Mouse (Mus musculus) CH12.LX (cell line): ENCODE results near the gene Prr23a2. TPM values are rescaled to one million over a fixed set of nuclear protein-coding genes. Genes with fewer than 3 reads are reported as not detected.

Experiments
- DNase-seq: peaks from one replicate; pipeline ENCODE4 v3.0.0-alpha.2; 2013; ENCODE audit errors: extremely low read depth
- H3K27ac ChIP-seq: 2 replicates; pipeline ENCODE4 v1.5.1; 2012; ENCODE audit warnings: low read depth, mild to moderate bottlenecking, control low read depth, moderate library complexity; ENCODE audit not compliant: insufficient read depth
- H3K27me3 ChIP-seq: replicated peaks from 2 replicates; pipeline ENCODE3; 2012; ENCODE audit warnings: inconsistent platforms
- H3K36me3 ChIP-seq, 2 experiments: replicated peaks in 1 of 2; 2 replicates each; pipeline versions ENCODE3 to v1.6.1; 2012; ENCODE audit warnings: inconsistent platforms in 1 of 2, low read length in 1 of 2, mild to moderate bottlenecking in 1 of 2, mixed read lengths in 1 of 2, moderate library complexity in 1 of 2; ENCODE audit not compliant: control insufficient read depth in 1 of 2, insufficient read depth in 1 of 2
- H3K4me1 ChIP-seq, 2 experiments: 2 replicates each; pipeline ENCODE4 v1.6.1; 2012; ENCODE audit warnings: inconsistent platforms in 1 of 2, moderate library complexity in 1 of 2; ENCODE audit not compliant: insufficient read depth in 2 of 2, control insufficient read depth in 1 of 2
- H3K4me2 ChIP-seq: 2 replicates; pipeline ENCODE4 v1.6.1; 2012; ENCODE audit warnings: low read depth, mild to moderate bottlenecking, control low read depth; ENCODE audit not compliant: poor library complexity, insufficient read depth, severe bottlenecking
- H3K4me3 ChIP-seq, 3 experiments: fragments of 150-350 bp in 1 of 3; sonication (generic) in 1 of 3; replicated peaks in 1 of 3; 2 replicates each; pipeline versions ENCODE3 to v1.5.1; 2011 to 2012; ENCODE audit warnings: low read depth in 2 of 3, low read length in 2 of 3, mild to moderate bottlenecking in 2 of 3, moderate library complexity in 2 of 3, control low read depth in 1 of 3, improper control_type of control experiment in 1 of 3, inconsistent platforms in 1 of 3, mixed read lengths in 1 of 3; ENCODE audit not compliant: poor library complexity in 1 of 3
- H3K79me2 ChIP-seq: replicated peaks from 2 replicates; pipeline ENCODE4 v1.6.1; 2012; ENCODE audit warnings: mild to moderate bottlenecking, moderate library complexity; ENCODE audit not compliant: control insufficient read depth, poor library complexity, insufficient read depth, severe bottlenecking; ENCODE audit errors: extremely low read depth
- H3K9ac ChIP-seq: 2 replicates; pipeline ENCODE4 v1.6.1; 2012; ENCODE audit warnings: low read depth, mild to moderate bottlenecking, control low read depth, moderate library complexity; ENCODE audit not compliant: insufficient read depth
- H3K9me3 ChIP-seq: replicated peaks from 2 replicates; pipeline ENCODE3; 2012; ENCODE audit warnings: low read length, inconsistent platforms, mixed read lengths
- BHLHE40 ChIP-seq: IDR thresholded peaks from 2 replicates; pipeline ENCODE4 v1.6.1; 2011; ENCODE audit warnings: mild to moderate bottlenecking, low read depth, low read length, improper control_type of control experiment
- CHD1 ChIP-seq: IDR thresholded peaks from 2 replicates; pipeline ENCODE4 v1.6.1; 2012; ENCODE audit warnings: low read depth, low read length, improper control_type of control experiment, inconsistent platforms
- CHD2 ChIP-seq: IDR thresholded peaks from 2 replicates; pipeline ENCODE4 v1.6.1; 2011; ENCODE audit warnings: low read length, improper control_type of control experiment
- E2F4 ChIP-seq: IDR thresholded peaks from 2 replicates; pipeline ENCODE4 v1.6.1; 2011; ENCODE audit warnings: low read depth, low read length, improper control_type of control experiment; ENCODE audit not compliant: insufficient replicate concordance
- ETS1 ChIP-seq: conservative IDR thresholded peaks from 2 replicates; pipeline ENCODE4 v1.6.1; 2012; ENCODE audit warnings: low read depth, mild to moderate bottlenecking, inconsistent platforms, low read length, improper control_type of control experiment, moderate library complexity
- JUN ChIP-seq: IDR thresholded peaks from 2 replicates; pipeline ENCODE4 v1.6.1; 2011; ENCODE audit warnings: low read depth, mild to moderate bottlenecking, low read length, improper control_type of control experiment, moderate library complexity; ENCODE audit not compliant: insufficient read depth
- JUND ChIP-seq: conservative IDR thresholded peaks from 2 replicates; pipeline ENCODE4 v1.6.1; 2011; ENCODE audit warnings: low read depth, low read length, improper control_type of control experiment
- KAT2A ChIP-seq: IDR thresholded peaks from 2 replicates; pipeline ENCODE4 v1.6.1; 2012; ENCODE audit warnings: low read length, improper control_type of control experiment, inconsistent platforms; ENCODE audit not compliant: insufficient replicate concordance
- MAFK ChIP-seq: IDR thresholded peaks from 2 replicates; pipeline ENCODE4 v1.6.1; 2011; ENCODE audit warnings: low read length, improper control_type of control experiment; ENCODE audit not compliant: insufficient replicate concordance
- MAX ChIP-seq: IDR thresholded peaks from 2 replicates; pipeline ENCODE4 v1.6.1; 2011; ENCODE audit warnings: low read length, improper control_type of control experiment
- MAZ ChIP-seq: IDR thresholded peaks from 2 replicates; pipeline ENCODE4 v1.6.1; 2012; ENCODE audit warnings: low read depth, mild to moderate bottlenecking, inconsistent platforms, low read length, improper control_type of control experiment, moderate library complexity
- NRF1 ChIP-seq: IDR thresholded peaks from 2 replicates; pipeline ENCODE4 v1.6.1; 2014; ENCODE audit warnings: low read depth, mild to moderate bottlenecking, inconsistent platforms, low read length, improper control_type of control experiment, moderate library complexity
- PAX5 ChIP-seq: IDR thresholded peaks from 2 replicates; pipeline ENCODE4 v1.6.1; 2012; ENCODE audit warnings: low read length, inconsistent platforms, mixed read lengths
- POLR2A ChIP-seq: IDR thresholded peaks from 2 replicates; pipeline ENCODE4 v1.6.1; 2011; ENCODE audit warnings: low read depth, mild to moderate bottlenecking, improper control_type of control experiment, low read length
- POLR2AphosphoS2 ChIP-seq: IDR thresholded peaks from 2 replicates; pipeline ENCODE4 v1.6.1; 2011; ENCODE audit warnings: low read depth, low read length, improper control_type of control experiment
- RAD21 ChIP-seq: IDR thresholded peaks from 2 replicates; pipeline ENCODE4 v1.6.1; 2011; ENCODE audit warnings: low read depth, mild to moderate bottlenecking, low read length, improper control_type of control experiment, moderate library complexity
- SIN3A ChIP-seq: IDR thresholded peaks from 2 replicates; pipeline ENCODE4 v1.6.1; 2012; ENCODE audit warnings: low read length, improper control_type of control experiment, inconsistent platforms
- SMC3 ChIP-seq: IDR thresholded peaks from 2 replicates; pipeline ENCODE4 v1.6.1; 2011; ENCODE audit warnings: low read depth, low read length, improper control_type of control experiment
- TBP ChIP-seq: conservative IDR thresholded peaks from 2 replicates; pipeline ENCODE4 v1.6.1; 2011; ENCODE audit warnings: low read depth, low read length, improper control_type of control experiment
- TCF12 ChIP-seq: IDR thresholded peaks from 2 replicates; pipeline ENCODE4 v1.6.1; 2014; ENCODE audit warnings: low read depth, mild to moderate bottlenecking, inconsistent platforms, low read length, improper control_type of control experiment
- UBTF ChIP-seq: IDR thresholded peaks from 2 replicates; pipeline ENCODE4 v1.6.1; 2012; ENCODE audit warnings: low read depth, mild to moderate bottlenecking, inconsistent platforms, low read length, improper control_type of control experiment, moderate library complexity
- USF1 ChIP-seq: IDR thresholded peaks from 2 replicates; pipeline ENCODE4 v1.6.1; 2014; ENCODE audit warnings: low read depth, mild to moderate bottlenecking, inconsistent platforms, low read length, improper control_type of control experiment
- USF2 ChIP-seq: conservative IDR thresholded peaks from 2 replicates; pipeline ENCODE4 v1.6.1; 2011; ENCODE audit warnings: low read depth, low read length, improper control_type of control experiment
- ZC3H11A ChIP-seq: IDR thresholded peaks from 2 replicates; pipeline ENCODE4 v1.6.1; 2012; ENCODE audit warnings: low read depth, mild to moderate bottlenecking, inconsistent platforms, low read length, improper control_type of control experiment
- ZMIZ1 ChIP-seq: IDR thresholded peaks from 2 replicates; pipeline ENCODE4 v1.6.1; 2012; ENCODE audit warnings: low read depth, mild to moderate bottlenecking, inconsistent platforms, low read length, improper control_type of control experiment
- dilution Hi-C: fragments of 300-500 bp; cut with MboI; formaldehyde crosslinking; loops from 2 replicates; pipeline ENCODE4 v1.14.3; 2020; ENCODE audit warnings: low sequenced_read_pairs; ENCODE audit not compliant: extremely low pct_unique_long_range_greater_than_20kb, extremely low pct_ligation_motif_present
- in situ Hi-C: fragments of 300-500 bp; cut with MboI; formaldehyde crosslinking; loops from 3 replicates; pipeline ENCODE4 v1.14.3; 2019; ENCODE audit warnings: low sequenced_read_pairs, low pct_ligation_motif_present, low pct_unique_long_range_greater_than_20kb, mixed read lengths
- polyA plus RNA-seq: library from polyadenylated mRNA; unstranded; fragments of >175 nt; gene quantifications from 2 replicates; pipeline ENCODE4 v1.2.1, GENCODE M21; 2012; ENCODE audit warnings: low read depth; ENCODE audit not compliant: insufficient read length
- total RNA-seq, 2 experiments: library from RNA; depleted of rRNA; stranded (reverse); fragments of 300-350 nt in 1 of 2; fragments of >200 nt in 1 of 2; gene quantifications; 2 replicates each; pipeline ENCODE4 v1.2.3; 2012 to 2014

The Prr23a2 gene
- total and polyA plus RNA-seq, 3 experiments, result not detected

- in situ Hi-C loops, result no loop called here
- Histone ChIP-seq H3K27me3 (peaks cover 26% of the 10 kb centered on the region), H3K4me1 (no peaks in the 10 kb centered on the region), H3K9ac (no peak overlapping the region), H3K79me2 (no peaks in the 10 kb centered on the region), H3K4me2 (no peak overlapping the region), H3K9me3 (no peaks in the 10 kb centered on the region), H3K4me3 (no peak overlapping the region), H3K27ac (no peak overlapping the region), H3K36me3 (no peaks in the 10 kb centered on the region)
- no peak for TF ChIP-seq USF1
- TF ChIP-seq E2F4, result no peak
- TF ChIP-seq SIN3A, result no peak
- no peak for TF ChIP-seq MAZ
- no peak for TF ChIP-seq JUND
- TF ChIP-seq JUN, result no peak
- no peak for TF ChIP-seq TCF12
- no peak for TF ChIP-seq ZC3H11A
- TF ChIP-seq CHD2, result no peak
- dilution Hi-C loops, result no loop called here
- no peak for DNase-seq
Measured at GRCm38 (mm10) chr9:98823805-98824204, 32.5 kb upstream of the Prr23a2 start.

- Histone ChIP-seq H3K4me1 (no peaks in the 10 kb centered on the region), H3K36me3 (no peaks in the 10 kb centered on the region), H3K4me2 (no peak overlapping the region), H3K9ac (no peak overlapping the region), H3K27me3 (peaks cover 12% of the 10 kb centered on the region), H3K79me2 (no peaks in the 10 kb centered on the region), H3K4me3 (no peak overlapping the region), H3K27ac (no peak overlapping the region), H3K9me3 (no peaks in the 10 kb centered on the region)
- dilution Hi-C loops (no loop called here), in situ Hi-C loops (no loop called here)
- DNase-seq, result no peak
- TF ChIP-seq MAFK (no peak), POLR2A (no peak), JUND (no peak)
Measured at GRCm38 (mm10) chr9:98829508-98829907, 26.8 kb upstream of the Prr23a2 start.

GRCm38 (mm10) chr9:98837537-98838074 lies 18.7 kb upstream of the Prr23a2 start:
- no peaks in the 10 kb centered on the region for H3K4me1 ChIP-seq
- no peak for DNase-seq
- H3K27me3 ChIP-seq, result peaks cover 21% of the 10 kb centered on the region
- TF ChIP-seq MAX (no peak), MAZ (no peak), KAT2A (no peak), TBP (no peak), CHD1 (no peak), POLR2AphosphoS2 (no peak), ZC3H11A (no peak), ZMIZ1 (no peak), ETS1 (no peak), BHLHE40 (no peak), E2F4 (no peak), USF2 (no peak), UBTF (no peak), SIN3A (no peak), NRF1 (no peak), TCF12 (no peak), PAX5 (no peak), RAD21 (no peak), SMC3 (no peak), JUND (no peak)
- no peak overlapping the region for H3K4me3 ChIP-seq
- H3K9ac ChIP-seq, result no peak overlapping the region
- no peaks in the 10 kb centered on the region for H3K36me3 ChIP-seq
- H3K9me3 ChIP-seq, result peaks cover 3% of the 10 kb centered on the region
- H3K27ac ChIP-seq, result no peak overlapping the region
- H3K4me2 ChIP-seq, result no peak overlapping the region
- dilution Hi-C loops, result no loop called here
- H3K79me2 ChIP-seq, result no peaks in the 10 kb centered on the region
- in situ Hi-C loops, result no loop called here
